Mouse (Mus musculus): ENCODE measurements around the gene Itgb3.

Gene Itgb3

GRCm38 (mm10) chr11:104581446-104582307 is 26.1 kb upstream of the Itgb3 start:
- in situ Hi-C loops (cut with MboI, MseI) = no loop called here

- in situ Hi-C loops (cut with MboI, MseI) = no loop called here
Measured at GRCm38 (mm10) chr11:104582308-104582606, 25.5 kb upstream of the Itgb3 start.

- in situ Hi-C loops (cut with MboI, MseI) = no loop called here
Measured at GRCm38 (mm10) chr11:104582630-104583364, 25.0 kb upstream of the Itgb3 start.

- in situ Hi-C loops (cut with MboI, MseI) = no loop called here
Measured at GRCm38 (mm10) chr11:104585495-104585894, 22.3 kb upstream of the Itgb3 start.

GRCm38 (mm10) chr11:104587904-104588303 is 19.9 kb upstream of the Itgb3 start:
- in situ Hi-C loops (cut with MboI, MseI) = no loop called here

GRCm38 (mm10) chr11:104588513-104588912 is 19.3 kb upstream of the Itgb3 start:
- in situ Hi-C loops (cut with MboI, MseI) = no loop called here

GRCm38 (mm10) chr11:104589570-104589969 is 18.2 kb upstream of the Itgb3 start:
- in situ Hi-C loops (cut with MboI, MseI) = no loop called here

GRCm38 (mm10) chr11:104590148-104590547 is 17.7 kb upstream of the Itgb3 start:
- in situ Hi-C loops (cut with MboI, MseI) = no loop called here

GRCm38 (mm10) chr11:104592066-104592835 is 15.5 kb upstream of the Itgb3 start:
- in situ Hi-C loops (cut with MboI, MseI) = no loop called here

- in situ Hi-C loops (cut with MboI, MseI) = no loop called here
Measured at GRCm38 (mm10) chr11:104596365-104596764, 11.4 kb upstream of the Itgb3 start.

- in situ Hi-C loops (cut with MboI, MseI) = no loop called here
Measured at GRCm38 (mm10) chr11:104599265-104599945, 8.4 kb upstream of the Itgb3 start.

- in situ Hi-C loops (cut with MboI, MseI) = no loop called here
Measured at GRCm38 (mm10) chr11:104600675-104601074, 7.1 kb upstream of the Itgb3 start.

GRCm38 (mm10) chr11:104604192-104604591 is 3.6 kb upstream of the Itgb3 start:
- in situ Hi-C loops (cut with MboI, MseI) = no loop called here

GRCm38 (mm10) chr11:104608249-104608920 is 585 bp downstream of the Itgb3 start:
- in situ Hi-C loops (cut with MboI, MseI) = no loop called here

- in situ Hi-C loops (cut with MboI, MseI) = no loop called here
Measured at GRCm38 (mm10) chr11:104609033-104609684, 1.4 kb downstream of the Itgb3 start.

GRCm38 (mm10) chr11:104609733-104610132 is 1.9 kb downstream of the Itgb3 start:
- in situ Hi-C loops (cut with MboI, MseI) = no loop called here

GRCm38 (mm10) chr11:104611579-104612151 is 3.9 kb downstream of the Itgb3 start:
- in situ Hi-C loops (cut with MboI, MseI) = no loop called here

- in situ Hi-C loops (cut with MboI, MseI) = no loop called here
Measured at GRCm38 (mm10) chr11:104613551-104613950, 5.8 kb downstream of the Itgb3 start.

GRCm38 (mm10) chr11:104614130-104614529 is 6.3 kb downstream of the Itgb3 start:
- in situ Hi-C loops (cut with MboI, MseI) = no loop called here

GRCm38 (mm10) chr11:104616182-104616581 is 8.4 kb downstream of the Itgb3 start:
- in situ Hi-C loops (cut with MboI, MseI) = no loop called here

Data from T-helper 2 cell (primary cell).